Comparison of ENCODE assay signal across 8 mouse cellular contexts in the genomic region with DNA sequence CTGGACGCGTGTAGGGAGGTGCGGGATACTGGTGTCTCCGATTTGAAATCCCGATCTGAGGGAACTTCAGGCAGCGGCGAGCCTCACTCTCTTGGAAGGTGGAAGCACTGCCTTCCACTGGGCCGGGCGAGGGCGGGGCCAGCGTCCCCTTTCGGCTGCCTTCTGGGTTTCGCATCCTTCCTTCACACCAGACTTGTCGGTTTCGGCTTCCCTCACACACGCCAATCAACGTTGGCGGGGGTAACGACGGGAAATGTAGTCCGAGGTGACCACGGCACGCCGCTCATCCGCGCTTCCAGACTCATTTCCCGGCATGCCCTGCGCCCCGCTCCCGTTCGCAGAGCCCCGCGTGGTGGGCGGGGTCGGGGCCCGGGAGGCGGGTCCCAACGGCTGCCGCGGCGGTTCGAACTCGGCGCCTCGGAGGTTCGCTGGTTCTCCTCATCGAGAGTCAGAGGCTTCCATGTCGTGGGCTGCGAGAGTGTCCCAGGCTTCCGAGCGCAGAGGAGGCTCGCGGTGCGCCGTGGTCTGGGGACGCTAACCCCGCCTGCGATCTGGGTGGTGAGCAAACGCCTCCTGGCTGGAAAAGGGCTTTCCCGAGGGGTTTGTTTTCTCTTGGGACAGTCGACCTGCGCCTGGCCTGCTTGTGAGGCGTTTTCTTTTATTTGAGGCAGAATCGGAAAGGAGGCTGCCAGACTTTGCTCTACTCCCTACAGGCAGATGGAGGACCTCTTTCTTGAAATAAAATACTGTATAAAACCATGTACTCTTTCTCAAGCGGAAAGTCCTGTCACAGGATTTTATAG. TPM values are rescaled to one million over a fixed set of nuclear protein-coding genes. Genes with fewer than 3 reads are reported as not detected.
DNase-seq lines count a peak whose midpoint lies in the region; ATAC-seq and TF ChIP-seq lines count a peak whose summit lies in the region.

A gene (minus strand): TSS at position 180 of the 803 bp plus-strand sequence.
A gene (plus strand): TSS at position 435 of the 803 bp plus-strand sequence.

- no peaks in the 10 kb centered on the region for H3K9me3 ChIP-seq in erythroblast, embryonic 14.5 days (ENCODE audit: control insufficient read depth, low read length)
- no peaks in the 10 kb centered on the region for H3K9me3 ChIP-seq in heart, embryonic 11.5 days (replicated peaks; ENCODE audit: control insufficient read depth, low read length)
- H3K9me3 ChIP-seq in kidney, embryonic 16.5 days (ENCODE audit: low read length) = no peaks in the 10 kb centered on the region

- peak; percentile 99 for ATAC-seq in heart, embryonic 11.5 days (replicated peaks; ENCODE audit: insufficient number of reproducible peaks, low FRiP score, low TSS enrichment)
- peak; percentile 99 for ATAC-seq in kidney, embryonic 16.5 days (ENCODE audit: low FRiP score, low TSS enrichment)

- H3K36me3 ChIP-seq in C2C12 (ENCODE audit: control insufficient read depth, insufficient read depth) (peaks cover 22% of the 10 kb centered on the region), myocyte (ENCODE audit: control insufficient read depth, insufficient read depth) (no peaks in the 10 kb centered on the region)
- H3K36me3 ChIP-seq in erythroblast, embryonic 14.5 days (ENCODE audit: control insufficient read depth) = peaks cover 11% of the 10 kb centered on the region
- no peaks in the 10 kb centered on the region for H3K36me3 ChIP-seq in heart, embryonic 11.5 days (ENCODE audit: control insufficient read depth, insufficient read depth, low read length)
- H3K36me3 ChIP-seq in kidney, embryonic 16.5 days (ENCODE audit: insufficient read depth, low read length) = 0 out of 2 replicates have a peak, but pooled peaks cover 2% of the 10 kb centered on the region
- H3K36me3 ChIP-seq in liver, adult 2 months (ENCODE audit: control insufficient read depth, insufficient read depth, low read length) = peaks cover 18% of the 10 kb centered on the region
- peaks cover 6% of the 10 kb centered on the region for H3K36me3 ChIP-seq in splenic B cell, adult 2 months (ENCODE audit: control insufficient read depth, insufficient read depth, low read length, poor library complexity, severe bottlenecking)

- peaks cover 48% of the 10 kb centered on the region for H3K79me2 ChIP-seq in C2C12 (ENCODE audit: control insufficient read depth, insufficient read depth)
- peaks cover 3% of the 10 kb centered on the region; the same call in 1 of the 2 replicates for H3K79me2 ChIP-seq in liver, adult 2 months (ENCODE audit: control insufficient read depth, insufficient read depth, low read length)
- peaks cover 25% of the 10 kb centered on the region for H3K79me2 ChIP-seq in myocyte (ENCODE audit: control insufficient read depth, insufficient read depth)

- peaks cover 34% of the 10 kb centered on the region for H3K79me3 ChIP-seq in C2C12 (ENCODE audit: low read depth)

- H3K4me1 ChIP-seq in erythroblast, embryonic 14.5 days (ENCODE audit: control insufficient read depth) = peaks cover 33% of the 10 kb centered on the region
- 0 out of 2 replicates have a peak, but pooled peaks cover 6% of the 10 kb centered on the region for H3K4me1 ChIP-seq in heart, embryonic 11.5 days (ENCODE audit: control insufficient read depth, insufficient read depth, low read length)
- 0 out of 2 replicates have a peak, but pooled peaks cover 7% of the 10 kb centered on the region for H3K4me1 ChIP-seq in kidney, embryonic 16.5 days (ENCODE audit: insufficient read depth, low read length)
- peaks cover 7% of the 10 kb centered on the region for H3K4me1 ChIP-seq in liver, adult 2 months (ENCODE audit: control insufficient read depth, insufficient read depth, low read length)

- TF ChIP-seq CTCF in C2C12 (IDR thresholded peaks at IDR 0.05; ENCODE audit: control insufficient read depth, insufficient read depth, insufficient read length) = no peak
- 0 out of 2 replicates have a peak, but pooled peaks have one; percentile 32 for TF ChIP-seq CTCF in brain, embryonic 14.5 days (IDR thresholded peaks at IDR 0.05; ENCODE audit: borderline replicate concordance, extremely low read depth, insufficient read depth, insufficient read length)
- 0 out of 2 replicates have a peak, but pooled peaks have one; percentile 12 for TF ChIP-seq CTCF in liver, adult 2 months (IDR thresholded peaks at IDR 0.05; ENCODE audit: low read depth, low read length)

- peak within 1 kb of the TSS; percentile 80 for H3K4me2 ChIP-seq in heart, embryonic 11.5 days
- peak within 1 kb of the TSS; percentile 70 for H3K4me2 ChIP-seq in kidney, embryonic 16.5 days (replicated peaks; ENCODE audit: low read depth, low read length)
- H3K4me2 ChIP-seq in myocyte (ENCODE audit: low read depth) = peak within 1 kb of the TSS; percentile 79

- TF ChIP-seq POLR2A in brain, embryonic 14.5 days (IDR thresholded peaks at IDR 0.05; ENCODE audit: borderline replicate concordance, extremely low read depth, insufficient read depth, insufficient read length, poor library complexity, severe bottlenecking) = peak; percentile 43; the same call in 1 of the 2 replicates
- TF ChIP-seq POLR2A in liver, adult 2 months (IDR thresholded peaks at IDR 0.05; ENCODE audit: extremely low read depth, insufficient read depth, low read length) = peak; percentile 88
- TF ChIP-seq POLR2A in myocyte (IDR thresholded peaks at IDR 0.05; ENCODE audit: insufficient read length, low read depth) = peak; percentile 83

- peak within 1 kb of the TSS; percentile 85 for H3K9ac ChIP-seq in heart, embryonic 11.5 days (ENCODE audit: low read depth, low read length)
- H3K9ac ChIP-seq in kidney, embryonic 16.5 days (replicated peaks; ENCODE audit: low read length) = peak within 1 kb of the TSS; percentile 86
- peak within 1 kb of the TSS; percentile 95 for H3K9ac ChIP-seq in liver, adult 2 months (ENCODE audit: low read depth, low read length)

- peak within 1 kb of the TSS; percentile 76 for H3K4me3 ChIP-seq in C2C12 (ENCODE audit: insufficient read depth, poor library complexity, severe bottlenecking)
- peak within 1 kb of the TSS; percentile 70 for H3K4me3 ChIP-seq in erythroblast, embryonic 14.5 days (replicated peaks)
- peak within 1 kb of the TSS; percentile 87 for H3K4me3 ChIP-seq in heart, embryonic 11.5 days (ENCODE audit: low read depth, low read length)
- peak within 1 kb of the TSS; percentile 96 for H3K4me3 ChIP-seq in kidney, embryonic 16.5 days (ENCODE audit: low read length)
- peak within 1 kb of the TSS; percentile 91 for H3K4me3 ChIP-seq in liver, adult 2 months (ENCODE audit: insufficient read depth, low read depth, low read length)
- peak within 1 kb of the TSS; percentile 76 for H3K4me3 ChIP-seq in myocyte

- H3ac ChIP-seq in C2C12 (ENCODE audit: control insufficient read depth, insufficient read length, low read depth) (peak within 1 kb of the TSS; percentile 97), myocyte (ENCODE audit: control insufficient read depth, insufficient read length) (peak within 1 kb of the TSS; percentile 35)

- WGBS in heart, embryonic 11.5 days (ENCODE audit: insufficient replicate concordance) = under 1% methylated on average over 65 of the region's 65 CpGs
- WGBS in kidney, embryonic 16.5 days = under 1% methylated on average over 65 of the region's 65 CpGs
- under 1% methylated on average over 65 of the region's 65 CpGs for WGBS in liver, adult 2 months

- H3K27me3 ChIP-seq in C2C12 (ENCODE audit: control insufficient read depth, insufficient read depth, insufficient read length) (no peaks in the 10 kb centered on the region), myocyte (ENCODE audit: control insufficient read depth, insufficient read depth, insufficient read length) (no peaks in the 10 kb centered on the region)
- H3K27me3 ChIP-seq in erythroblast, embryonic 14.5 days (ENCODE audit: control insufficient read depth) = no peaks in the 10 kb centered on the region
- no peaks in the 10 kb centered on the region for H3K27me3 ChIP-seq in heart, embryonic 11.5 days (ENCODE audit: control insufficient read depth, insufficient read depth, low read length)
- no peaks in the 10 kb centered on the region for H3K27me3 ChIP-seq in kidney, embryonic 16.5 days (ENCODE audit: insufficient read depth, low read length)
- no peaks in the 10 kb centered on the region for H3K27me3 ChIP-seq in liver, adult 2 months (ENCODE audit: control insufficient read depth, insufficient read depth, low read length)
- H3K27me3 ChIP-seq in splenic B cell, adult 2 months (ENCODE audit: control insufficient read depth, insufficient read depth, low read length, poor library complexity, severe bottlenecking) = no peaks in the 10 kb centered on the region

- peak within 1 kb of the TSS; percentile 90 for H3K27ac ChIP-seq in heart, embryonic 11.5 days (ENCODE audit: low read depth, low read length)
- peak within 1 kb of the TSS; percentile 94 for H3K27ac ChIP-seq in kidney, embryonic 16.5 days (ENCODE audit: low read length)
- peak within 1 kb of the TSS; percentile 91 for H3K27ac ChIP-seq in liver, adult 2 months (replicated peaks; ENCODE audit: insufficient read depth, low read depth, low read length)

- DNase-seq in brain, embryonic 14.5 days (ENCODE audit: low read depth) = peak; percentile 99
- DNase-seq in liver, adult 2 months (ENCODE audit: extremely low read depth, low read depth, low spot score) = peak; percentile 96
- DNase-seq in splenic B cell, adult 2 months (ENCODE audit: low read depth, low spot score) = peak; percentile 99

TF ChIP-seq in C2C12, 6 proteins besides CTCF, POLR2A, EP300 and RAD21 (continues in another document):
- TF ChIP-seq MAX (IDR thresholded peaks at IDR 0.05) (no peak), MYOD1 (IDR thresholded peaks at IDR 0.05; ENCODE audit: control insufficient read depth, insufficient read length, low read depth) (no peak)

TF ChIP-seq in myocyte, 11 proteins besides CTCF, POLR2A, EP300 and RAD21 (continues in another document):
- TF ChIP-seq E2F4 (IDR thresholded peaks at IDR 0.05; ENCODE audit: insufficient read depth) = peak; percentile 89

RNA-seq across cellular contexts. Expression of the first gene that starts in this region (rescaled TPM):
- 16.8 TPM for polyA plus RNA-seq in C2C12 (2012; fragmentation: generic; extraction: Trizol)
- 15.3 and 17.1 TPM in 2 replicates for polyA plus RNA-seq in brain, embryonic 14.5 days (2012; rRNA removed)
- 0.74 and 0.80 TPM in 2 replicates for polyA plus RNA-seq in erythroblast, embryonic 14.5 days (2012)
- polyA plus RNA-seq in heart, embryonic 11.5 days (2014; fragmentation: Nextera tagmentation; extraction: Ambion mirVana) = 27.4 and 31.0 TPM in 2 replicates
- polyA plus RNA-seq in kidney, embryonic 16.5 days (2015; fragmentation: Nextera tagmentation; extraction: Ambion mirVana) = 40.3 and 42.0 TPM in 2 replicates
- 86.8 and 109 TPM in 2 replicates for total RNA-seq in liver, adult 2 months (2014; rRNA removed)
- 104 and 106 TPM in 2 replicates for polyA plus RNA-seq in liver, adult 2 months (2012; rRNA removed)
- 8.9 TPM for polyA plus RNA-seq in myocyte (2012; fragmentation: generic; extraction: Trizol)

RNA-seq across cellular contexts. Expression of the second gene that starts in this region (rescaled TPM):
- polyA plus RNA-seq in C2C12 (2012; fragmentation: generic; extraction: Trizol) = 0.55 TPM
- 0.83 and 0.95 TPM in 2 replicates for polyA plus RNA-seq in brain, embryonic 14.5 days (2012; rRNA removed)
- polyA plus RNA-seq in erythroblast, embryonic 14.5 days (2012) = 0.05 and 0.07 TPM in 2 replicates
- 5.9 and 6.6 TPM in 2 replicates for polyA plus RNA-seq in heart, embryonic 11.5 days (2014; fragmentation: Nextera tagmentation; extraction: Ambion mirVana)
- 7.2 and 13.5 TPM in 2 replicates for polyA plus RNA-seq in kidney, embryonic 16.5 days (2015; fragmentation: Nextera tagmentation; extraction: Ambion mirVana)
- total RNA-seq in liver, adult 2 months (2014; rRNA removed) = 0.18 and 0.87 TPM in 2 replicates
- 0.06 TPM in 1 of 2 replicates, not detected in the other for polyA plus RNA-seq in liver, adult 2 months (2012; rRNA removed)
- 0.38 TPM for polyA plus RNA-seq in myocyte (2012; fragmentation: generic; extraction: Trizol)

Comparison
In these comparisons a context has a peak if more than half of its experiments do, and no peak if none do; other contexts are left out.
1. Peak in every context shown above with its lines: DNase-seq, ATAC-seq, H3K4me3 ChIP-seq and H3K27ac ChIP-seq.